Mouse (Mus musculus) kidney, adult 2 months (tissue): ENCODE data around the gene Mapkapk2.

Experiments
- CTCF ChIP-seq: fragments of 200-500 bp; conservative IDR thresholded peaks from 2 replicates; pipeline ENCODE4 v1.5.1; 2011; ENCODE audit warnings: low read depth, mild to moderate bottlenecking, control low read depth, low read length, moderate library complexity, mixed read lengths; ENCODE audit not compliant: insufficient read depth, insufficient read length
- POLR2A ChIP-seq: fragments of 200-500 bp; IDR thresholded peaks from one replicate; pipeline ENCODE4 v1.6.1; 2011; ENCODE audit warnings: low read depth, low read length, control low read depth

DNA sequence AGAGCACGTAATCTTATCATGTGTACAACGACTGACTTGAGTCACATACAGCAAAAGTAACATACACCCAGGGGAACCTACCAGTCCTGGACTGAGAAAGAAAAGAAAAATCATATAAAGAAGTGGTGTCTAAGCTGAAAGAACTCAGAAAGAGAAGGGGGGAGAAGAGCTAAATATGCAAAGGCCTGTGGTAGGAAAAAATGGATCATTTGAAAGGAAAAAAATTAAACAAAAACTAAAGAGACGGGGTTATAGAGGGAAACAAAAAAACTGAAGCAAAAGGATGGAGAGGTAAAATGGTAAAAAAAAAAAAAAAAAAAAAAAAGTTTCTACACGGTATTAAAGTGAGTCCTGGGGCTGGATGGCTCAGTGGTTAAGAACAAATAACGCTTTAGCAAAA lies 83.7 kb downstream of the Mapkapk2 start:
- no peak for TF ChIP-seq POLR2A
- no peak for TF ChIP-seq CTCF
